Mouse (Mus musculus): Measurements from ENCODE around the gene Tsc1.
A peak's percentile ranks its signal among the peaks of the same experiment; 100 is the strongest.

The Tsc1 gene

DNA sequence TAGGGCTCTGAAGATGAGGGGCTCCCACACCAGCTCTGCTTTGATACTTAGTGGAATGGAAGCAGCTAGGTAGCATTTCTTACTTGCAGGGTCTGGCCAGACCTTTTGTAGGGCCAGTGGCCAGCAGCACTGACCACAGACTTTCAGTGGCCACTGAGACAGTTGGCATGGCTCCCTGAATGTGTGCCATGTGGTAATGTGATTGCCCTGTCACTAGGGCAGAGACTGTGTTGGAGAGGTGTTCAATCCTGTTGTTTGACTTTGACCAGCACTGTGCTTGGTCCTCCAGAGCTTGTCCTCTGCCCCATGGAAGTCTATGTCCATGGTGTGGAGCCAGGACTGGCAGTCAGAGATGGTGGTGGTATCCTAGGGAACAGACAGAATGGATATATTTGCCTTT is 9.5 kb downstream of the Tsc1 start:
- DNase-seq (ENCODE audit: low read depth): no peak

GRCm38 (mm10) chr2:28653351-28653750 is 12.3 kb downstream of the Tsc1 start:
- no peak for DNase-seq (ENCODE audit: low read depth)

GRCm38 (mm10) chr2:28654295-28654694 is 13.3 kb downstream of the Tsc1 start:
- DNase-seq (ENCODE audit: low read depth): peak; percentile 50

DNA sequence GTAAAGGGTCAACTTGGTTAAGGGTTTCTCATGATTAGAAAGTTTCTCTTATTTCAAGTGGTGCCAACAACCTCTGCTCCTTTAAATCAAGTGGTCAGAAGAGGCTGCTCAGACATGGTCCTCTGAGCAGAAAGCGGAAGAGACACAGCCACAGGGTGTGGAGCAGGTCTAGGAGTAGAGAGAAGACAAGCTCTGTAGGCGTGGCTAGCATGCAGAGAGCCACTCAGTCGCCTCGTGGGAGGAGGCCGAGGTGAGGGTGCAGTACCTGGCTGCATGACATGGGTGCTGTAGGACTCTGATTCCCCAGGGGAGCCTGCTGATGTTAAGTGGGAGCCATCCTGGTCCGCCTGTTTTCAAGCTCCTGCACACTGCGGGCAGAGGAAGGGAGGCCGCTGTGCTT is 15.2 kb downstream of the Tsc1 start:
- no peak for DNase-seq (ENCODE audit: low read depth)

- DNase-seq (ENCODE audit: low read depth): no peak
Measured at GRCm38 (mm10) chr2:28662891-28663290, 21.9 kb downstream of the Tsc1 start.

- no peak for DNase-seq (ENCODE audit: low read depth)
Measured at GRCm38 (mm10) chr2:28665818-28666217, 24.8 kb downstream of the Tsc1 start.

DNA sequence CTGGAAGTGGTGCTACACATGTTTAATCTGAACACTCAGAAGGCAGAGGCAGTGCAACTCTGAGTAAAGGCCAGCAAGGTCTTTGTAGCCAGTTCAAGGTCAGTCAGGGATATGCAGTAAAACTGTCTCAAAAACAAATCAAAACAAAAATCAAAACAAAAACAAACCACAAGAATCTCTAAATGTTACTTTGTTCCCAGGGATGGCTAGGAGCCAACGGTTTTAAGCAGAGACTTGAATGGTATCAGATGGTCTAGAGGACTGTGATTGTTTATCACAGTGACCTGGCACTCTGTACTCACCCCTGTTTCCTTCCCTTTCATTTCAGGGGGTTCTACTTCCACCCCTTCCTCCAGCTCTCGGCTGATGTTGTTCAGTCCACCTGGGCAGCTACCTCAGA is 30.4 kb downstream of the Tsc1 start:
- DNase-seq (ENCODE audit: low read depth): no peak

DNA sequence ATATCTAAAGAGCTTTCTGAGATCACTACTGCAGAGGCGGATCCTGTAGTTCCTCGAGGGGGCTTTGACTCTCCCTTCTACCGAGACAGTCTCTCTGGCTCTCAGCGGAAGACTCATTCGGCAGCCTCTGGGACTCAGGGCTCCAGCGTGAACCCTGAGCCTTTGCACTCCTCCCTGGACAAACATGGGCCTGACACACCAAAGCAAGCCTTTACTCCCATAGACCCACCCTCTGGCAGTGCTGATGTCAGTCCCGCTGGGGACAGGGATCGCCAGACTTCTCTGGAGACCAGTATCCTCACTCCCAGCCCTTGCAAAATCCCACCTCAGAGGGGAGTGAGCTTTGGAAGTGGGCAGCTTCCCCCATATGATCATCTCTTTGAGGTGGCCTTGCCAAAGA is 35.0 kb downstream of the Tsc1 start:
- no peak for DNase-seq (ENCODE audit: low read depth)

DNA sequence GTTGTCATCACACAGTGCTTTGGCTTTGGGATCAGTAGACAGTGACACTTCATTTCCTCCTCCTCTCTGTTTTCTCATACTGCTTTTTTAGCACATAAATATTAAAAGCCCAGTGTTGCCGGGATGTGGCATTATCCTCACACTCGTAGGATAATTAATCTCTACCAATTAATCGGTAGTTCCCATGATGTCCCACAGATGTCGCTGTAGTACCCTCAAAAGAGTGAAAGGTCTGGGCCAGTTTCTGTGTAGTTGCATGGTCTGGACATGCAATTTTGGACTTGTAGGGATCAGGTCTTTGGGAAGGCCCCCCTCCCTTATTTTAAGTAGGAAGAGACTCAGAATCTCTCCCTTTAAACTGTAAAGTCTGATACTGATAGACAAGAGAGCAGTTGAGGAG is 39.7 kb downstream of the Tsc1 start:
- DNase-seq (ENCODE audit: low read depth): peak; percentile 45

DNA sequence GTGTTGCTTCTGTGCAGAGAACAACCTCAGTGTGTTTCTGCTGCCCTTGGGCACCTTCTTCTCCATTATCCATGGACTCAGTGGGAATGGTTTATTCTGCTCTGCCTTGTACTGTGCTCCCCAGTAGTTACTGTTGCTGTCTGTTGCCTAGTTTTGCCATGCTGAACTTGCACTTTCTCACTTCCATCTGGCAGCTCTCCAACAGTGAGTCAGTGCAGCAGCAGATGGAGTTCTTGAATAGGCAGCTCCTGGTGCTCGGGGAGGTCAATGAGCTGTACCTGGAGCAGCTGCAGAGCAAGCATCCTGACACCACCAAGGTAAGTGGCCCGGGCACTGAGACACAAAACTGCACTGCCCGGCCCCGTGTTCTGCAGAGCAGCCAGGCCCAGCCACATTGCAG is 40.7 kb downstream of the Tsc1 start:
- no peak for DNase-seq (ENCODE audit: low read depth)

DNA sequence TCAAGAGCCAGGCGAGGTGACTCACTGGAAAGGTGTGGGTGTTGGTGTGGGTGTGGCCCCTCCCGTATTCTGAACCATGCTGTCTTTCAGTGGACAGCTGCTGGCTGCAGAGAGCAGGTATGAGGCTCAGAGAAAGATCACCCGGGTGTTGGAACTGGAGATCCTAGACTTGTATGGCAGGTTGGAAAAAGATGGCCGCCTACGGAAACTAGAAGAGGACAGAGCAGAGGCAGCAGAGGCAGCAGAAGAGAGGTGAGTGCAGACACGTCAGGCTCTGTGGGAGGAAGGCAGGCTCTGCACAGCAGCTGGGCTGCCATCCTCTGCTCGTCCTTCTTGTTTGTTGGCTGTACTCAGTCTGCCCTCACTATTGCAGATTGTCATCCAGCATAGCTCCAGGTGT is 44.9 kb downstream of the Tsc1 start:
- no peak for DNase-seq (ENCODE audit: low read depth)

DNA sequence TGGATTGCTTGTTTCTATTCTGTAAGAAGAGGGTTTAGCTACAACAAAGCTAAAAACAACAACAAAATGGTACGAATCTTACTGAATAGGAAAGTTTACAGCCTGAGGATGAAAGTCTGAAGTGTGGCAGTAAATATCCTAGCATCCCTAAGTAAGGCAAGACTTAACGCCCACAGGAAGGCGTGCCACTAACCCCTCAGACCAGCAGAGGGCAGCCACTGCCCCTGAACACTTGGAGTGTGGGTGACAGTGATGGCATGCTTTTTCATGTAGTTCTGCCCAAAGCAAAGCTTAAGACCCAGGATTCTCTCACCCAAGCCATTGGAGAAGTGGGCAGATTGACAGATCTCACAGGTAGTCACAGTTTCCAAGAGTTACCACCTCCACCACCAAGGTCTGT is 47.4 kb downstream of the Tsc1 start:
- DNase-seq (ENCODE audit: low read depth): peak; percentile 33

DNA sequence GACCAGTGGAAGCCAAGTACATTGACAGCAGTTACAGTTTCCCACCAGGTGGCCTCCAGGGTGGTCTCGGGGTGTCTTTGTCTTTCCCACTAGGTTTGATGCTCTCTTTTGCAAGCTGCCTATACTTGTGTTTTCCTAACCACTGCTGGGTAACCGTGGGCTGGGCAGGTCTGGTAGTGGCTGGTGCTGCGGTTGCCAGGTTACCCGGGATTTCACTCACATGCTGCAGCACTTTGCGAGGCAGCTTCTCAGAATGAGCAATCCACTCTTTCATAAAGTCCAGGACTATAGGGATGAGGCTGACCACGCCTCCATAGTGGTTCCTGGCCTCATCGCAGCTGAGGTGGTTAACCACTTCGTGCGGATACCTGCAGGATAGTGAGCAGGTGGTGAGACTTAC is 51.7 kb downstream of the Tsc1 start:
- no peak for DNase-seq (ENCODE audit: low read depth)

DNA sequence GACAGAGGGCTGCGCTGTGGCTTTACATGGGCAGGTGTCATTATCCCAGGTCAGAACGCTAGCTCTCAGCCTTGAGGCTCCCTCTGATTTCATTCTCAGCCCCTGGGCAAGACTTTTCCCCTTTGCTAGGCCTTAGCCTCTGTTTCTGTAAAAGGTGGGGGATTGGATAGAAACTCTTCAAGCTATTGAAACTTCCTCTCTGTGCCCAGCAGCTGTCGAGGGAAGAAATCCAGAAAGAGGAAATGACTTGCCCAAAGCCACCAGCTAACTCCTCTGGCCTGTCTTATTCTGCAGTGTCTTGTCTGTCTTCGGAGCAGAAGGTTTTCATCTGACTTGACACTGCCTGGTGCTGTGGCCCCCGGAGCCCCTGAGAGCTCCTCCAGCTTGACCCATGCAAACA is 57.5 kb downstream of the Tsc1 start:
- DNase-seq (ENCODE audit: low read depth): peak; percentile 11

DNA sequence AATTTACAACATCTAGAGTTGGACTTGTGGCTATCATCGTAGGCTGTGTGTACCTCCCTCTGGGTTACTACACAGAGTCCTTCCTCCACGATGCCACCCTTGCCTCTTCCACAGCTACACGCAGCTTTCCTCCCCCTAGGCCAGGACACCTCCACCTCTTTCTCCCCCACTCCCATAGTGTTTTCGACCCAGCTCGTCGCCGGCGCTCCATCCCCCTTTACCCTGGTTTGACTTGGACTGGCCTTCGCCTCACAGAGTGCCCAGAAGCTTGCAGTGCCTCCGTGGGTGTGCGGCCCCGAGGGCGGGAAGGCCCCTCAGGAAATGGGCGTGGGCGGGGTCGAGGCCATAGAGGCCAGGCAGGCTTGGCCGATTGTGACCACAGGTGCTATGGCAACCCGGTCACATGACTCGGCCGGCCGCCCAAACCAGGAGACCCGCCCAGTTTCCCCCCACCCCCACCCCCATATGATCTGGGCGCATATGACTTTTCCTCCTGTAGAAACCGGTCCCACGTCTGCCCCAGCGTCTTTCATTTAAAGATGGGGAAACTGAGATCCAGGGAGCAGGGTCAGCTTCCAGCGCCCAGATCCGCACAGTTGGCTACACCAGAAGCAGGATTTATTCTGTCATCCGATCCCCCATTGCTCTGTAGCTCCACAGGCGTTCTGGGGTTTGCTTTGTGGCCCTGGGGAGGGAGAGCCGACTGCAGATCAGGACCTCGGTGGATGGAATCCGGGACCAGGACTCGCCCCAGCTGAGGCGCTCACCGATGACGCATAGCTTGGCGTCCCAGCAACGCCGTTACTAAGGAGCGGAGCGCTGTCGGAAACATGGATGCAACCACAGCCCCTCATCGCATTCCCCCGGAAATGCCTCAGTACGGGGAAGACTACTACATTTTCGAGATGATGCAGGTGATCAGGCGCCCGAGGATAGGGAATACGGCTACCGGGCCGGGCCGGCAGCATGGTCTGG is 58.6 kb downstream of the Tsc1 start, which contains the start of the genes Spaca9 and Ak8:
Spaca9 (minus strand) TSS at position 367 of the 975 bp plus-strand sequence.
Ak8 (plus strand) TSS at position 804 of the 975 bp plus-strand sequence.
- DNase-seq (ENCODE audit: low read depth): peak; percentile 55

- DNase-seq (ENCODE audit: low read depth): no peak
Measured at GRCm38 (mm10) chr2:28701646-28702262, 60.7 kb downstream of the Tsc1 start.

- no peak for DNase-seq (ENCODE audit: low read depth)
Measured at GRCm38 (mm10) chr2:28706106-28706636, 65.1 kb downstream of the Tsc1 start.

GRCm38 (mm10) chr2:28706787-28707186 is 65.8 kb downstream of the Tsc1 start:
- no peak for DNase-seq (ENCODE audit: low read depth)

GRCm38 (mm10) chr2:28713036-28713435 is 72.0 kb downstream of the Tsc1 start:
- DNase-seq (ENCODE audit: low read depth): no peak

- no peak for DNase-seq (ENCODE audit: low read depth)
Measured at GRCm38 (mm10) chr2:28722419-28722818, 81.4 kb downstream of the Tsc1 start.

DNA sequence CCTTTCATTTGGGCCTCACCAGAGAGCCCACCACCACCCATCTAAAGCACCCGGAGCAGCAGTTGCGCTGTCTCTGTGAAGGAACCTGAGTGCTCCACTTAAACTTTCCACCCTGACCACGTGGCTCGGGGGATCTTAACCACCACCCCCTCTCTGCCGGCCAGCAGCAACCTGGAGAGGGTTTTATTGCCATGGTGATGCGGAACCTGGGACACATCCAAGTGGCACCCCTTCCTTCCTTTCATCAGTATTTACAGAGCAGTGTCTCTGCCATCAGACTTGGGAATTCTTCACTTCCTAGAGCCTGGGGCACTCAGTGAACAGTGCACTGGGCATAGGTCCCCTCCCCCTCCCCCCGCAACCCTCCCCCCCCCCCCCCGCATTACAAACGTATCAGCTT is 82.9 kb downstream of the Tsc1 start:
- no peak for DNase-seq (ENCODE audit: low read depth)

GRCm38 (mm10) chr2:28727786-28728404 is 86.9 kb downstream of the Tsc1 start:
- no peak for DNase-seq (ENCODE audit: low read depth)

GRCm38 (mm10) chr2:28730676-28731075 is 89.6 kb downstream of the Tsc1 start:
- no peak for DNase-seq (ENCODE audit: low read depth)
